Mouse (Mus musculus): ENCODE data around the gene Uaca. TPM values are rescaled to one million over a fixed set of nuclear protein-coding genes. Genes with fewer than 3 reads are reported as not detected.
A peak's percentile ranks its signal among the peaks of the same experiment; 100 is the strongest.

Gene Uaca
- polyA plus RNA-seq, 1 experiment = 2.3 TPM

DNA sequence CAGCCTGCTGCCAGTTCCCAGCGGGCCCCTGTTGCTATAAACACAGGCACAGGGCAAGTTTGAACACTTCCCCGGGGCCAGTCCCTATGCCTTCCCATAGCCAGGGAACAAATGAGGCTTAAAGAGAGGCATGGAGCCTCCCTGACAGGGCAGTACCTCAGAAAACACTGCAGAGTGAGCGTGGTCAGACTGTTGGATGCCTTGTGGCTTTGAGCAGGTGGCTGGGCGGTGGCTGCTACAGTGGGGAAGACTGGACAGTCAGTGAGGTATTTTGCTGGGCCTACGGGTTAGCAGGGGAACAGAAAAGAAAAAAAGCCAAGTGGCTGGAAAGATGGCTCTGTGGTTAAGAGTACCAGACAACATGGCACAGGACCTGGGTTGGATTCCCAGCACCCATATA, 43.2 kb upstream of the Uaca start:
- DNase-seq = no peak

DNA sequence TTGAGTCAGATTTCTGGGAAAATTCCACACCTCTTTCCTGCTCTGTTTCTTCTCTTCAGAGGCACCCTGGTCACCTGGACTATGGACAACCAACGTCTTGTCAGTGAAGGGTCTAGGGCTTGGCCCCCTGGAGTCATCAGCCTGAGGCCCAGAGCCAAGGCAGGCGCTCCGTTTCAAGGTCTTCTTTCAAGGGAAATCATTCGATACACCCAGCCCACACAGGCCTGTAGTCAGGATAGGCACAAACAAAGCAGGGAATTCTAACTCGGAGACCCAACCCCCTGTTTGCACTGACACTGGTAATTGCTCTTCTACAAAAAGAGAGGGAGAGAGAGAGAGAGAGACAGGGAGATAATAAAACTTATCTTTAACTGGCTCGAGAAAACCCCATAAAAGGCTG, 42.4 kb upstream of the Uaca start:
- Histone ChIP-seq H3K36me3 (ENCODE audit: control insufficient read depth, insufficient read depth, low read length) (no peaks in the 10 kb centered on the region), H3K4me1 (replicated peaks; ENCODE audit: control insufficient read depth, insufficient read depth, low read length) (no peaks in the 10 kb centered on the region), H3K27ac (ENCODE audit: control insufficient read depth, insufficient read depth, low read length) (no peak overlapping the region), H3K27me3 (ENCODE audit: control insufficient read depth, insufficient read depth, low read length) (no peaks in the 10 kb centered on the region), H3K4me3 (ENCODE audit: control insufficient read depth, insufficient read depth, low read length) (no peak overlapping the region)
- TF ChIP-seq CTCF (IDR thresholded peaks at IDR 0.05; ENCODE audit: borderline replicate concordance, control insufficient read depth, extremely low read depth, insufficient read depth, low read length, poor library complexity) (no peak), POLR2A (IDR thresholded peaks at IDR 0.05; ENCODE audit: control insufficient read depth, extremely low read depth, insufficient read depth, low read length, poor library complexity) (no peak)
- 94% methylated on average over 6 of the region's 6 CpGs for WGBS
- no peak for DNase-seq

More for the DNA sequence above, 43.2 kb upstream of the Uaca start:
- Histone ChIP-seq H3K4me1 (replicated peaks; ENCODE audit: control insufficient read depth, insufficient read depth, low read length) (peaks cover 4% of the 10 kb centered on the region; the same call in 1 of the 2 replicates), H3K27me3 (ENCODE audit: control insufficient read depth, insufficient read depth, low read length) (no peaks in the 10 kb centered on the region), H3K36me3 (ENCODE audit: control insufficient read depth, insufficient read depth, low read length) (no peaks in the 10 kb centered on the region), H3K4me3 (ENCODE audit: control insufficient read depth, insufficient read depth, low read length) (no peak overlapping the region), H3K27ac (ENCODE audit: control insufficient read depth, insufficient read depth, low read length) (no peak overlapping the region)
- TF ChIP-seq POLR2A (IDR thresholded peaks at IDR 0.05; ENCODE audit: control insufficient read depth, extremely low read depth, insufficient read depth, low read length, poor library complexity) = no peak
- TF ChIP-seq CTCF (IDR thresholded peaks at IDR 0.05; ENCODE audit: borderline replicate concordance, control insufficient read depth, extremely low read depth, insufficient read depth, low read length, poor library complexity) = no peak
- WGBS = 79% methylated on average over 5 of the region's 5 CpGs

DNA sequence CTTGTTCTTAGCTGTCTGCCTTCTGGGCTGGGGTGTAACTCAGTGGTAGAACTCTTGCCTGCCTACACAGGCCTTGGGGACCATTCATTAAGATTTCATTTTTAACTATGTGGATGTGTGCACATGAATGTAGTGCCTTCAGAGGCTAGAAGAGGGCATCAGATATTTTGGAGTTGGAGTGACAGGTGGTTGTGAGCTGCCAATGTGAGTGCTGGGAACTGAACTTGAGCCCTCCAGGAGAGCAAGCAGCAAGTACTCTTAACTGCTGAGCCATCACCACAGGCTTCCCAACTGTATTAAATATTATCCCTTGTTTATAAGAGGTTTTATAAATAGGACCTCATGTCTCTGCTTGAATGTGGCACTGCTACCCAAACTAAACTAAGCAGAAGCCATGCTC, 41.7 kb upstream of the Uaca start:
- H3K36me3 ChIP-seq (ENCODE audit: control insufficient read depth, insufficient read depth, low read length) = no peaks in the 10 kb centered on the region
- H3K27ac ChIP-seq (ENCODE audit: control insufficient read depth, insufficient read depth, low read length) = no peak overlapping the region
- H3K27me3 ChIP-seq (ENCODE audit: control insufficient read depth, insufficient read depth, low read length) = no peaks in the 10 kb centered on the region
- no peak for TF ChIP-seq POLR2A (IDR thresholded peaks at IDR 0.05; ENCODE audit: control insufficient read depth, extremely low read depth, insufficient read depth, low read length, poor library complexity)
- TF ChIP-seq CTCF (IDR thresholded peaks at IDR 0.05; ENCODE audit: borderline replicate concordance, control insufficient read depth, extremely low read depth, insufficient read depth, low read length, poor library complexity) = no peak
- H3K4me3 ChIP-seq (ENCODE audit: control insufficient read depth, insufficient read depth, low read length) = no peak overlapping the region
- DNase-seq = no peak
- no peaks in the 10 kb centered on the region for H3K4me1 ChIP-seq (replicated peaks; ENCODE audit: control insufficient read depth, insufficient read depth, low read length)

DNA sequence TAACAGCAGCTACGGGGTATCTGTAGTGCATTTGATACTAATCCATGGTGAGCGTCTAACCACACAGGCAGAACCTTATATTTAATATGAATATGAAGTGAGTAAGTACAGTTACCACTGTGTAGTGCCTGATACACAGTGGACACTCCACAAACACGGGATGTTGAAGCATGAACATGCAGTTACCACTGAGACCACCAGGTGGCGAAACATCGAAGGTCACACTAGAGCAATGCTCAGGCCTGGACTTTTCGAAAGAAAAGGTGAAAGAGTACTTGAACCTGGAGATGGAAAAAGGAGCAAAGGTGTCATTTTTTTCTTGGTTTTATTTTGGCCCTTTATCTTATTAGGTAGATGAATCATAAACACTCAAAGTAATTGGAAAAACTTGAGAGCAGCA, 38.1 kb upstream of the Uaca start:
- 0 out of 2 replicates have a peak, but pooled peaks cover 2% of the 10 kb centered on the region for H3K4me1 ChIP-seq (replicated peaks; ENCODE audit: control insufficient read depth, insufficient read depth, low read length)
- no peaks in the 10 kb centered on the region for H3K36me3 ChIP-seq (ENCODE audit: control insufficient read depth, insufficient read depth, low read length)
- no peaks in the 10 kb centered on the region for H3K27me3 ChIP-seq (ENCODE audit: control insufficient read depth, insufficient read depth, low read length)
- H3K4me3 ChIP-seq (ENCODE audit: control insufficient read depth, insufficient read depth, low read length) = no peak overlapping the region
- TF ChIP-seq CTCF (IDR thresholded peaks at IDR 0.05; ENCODE audit: borderline replicate concordance, control insufficient read depth, extremely low read depth, insufficient read depth, low read length, poor library complexity) (no peak), POLR2A (IDR thresholded peaks at IDR 0.05; ENCODE audit: control insufficient read depth, extremely low read depth, insufficient read depth, low read length, poor library complexity) (no peak)
- peak; percentile 74 for DNase-seq
- 34% methylated on average over 6 of the region's 6 CpGs for WGBS
- no peak overlapping the region for H3K27ac ChIP-seq (ENCODE audit: control insufficient read depth, insufficient read depth, low read length)

DNA sequence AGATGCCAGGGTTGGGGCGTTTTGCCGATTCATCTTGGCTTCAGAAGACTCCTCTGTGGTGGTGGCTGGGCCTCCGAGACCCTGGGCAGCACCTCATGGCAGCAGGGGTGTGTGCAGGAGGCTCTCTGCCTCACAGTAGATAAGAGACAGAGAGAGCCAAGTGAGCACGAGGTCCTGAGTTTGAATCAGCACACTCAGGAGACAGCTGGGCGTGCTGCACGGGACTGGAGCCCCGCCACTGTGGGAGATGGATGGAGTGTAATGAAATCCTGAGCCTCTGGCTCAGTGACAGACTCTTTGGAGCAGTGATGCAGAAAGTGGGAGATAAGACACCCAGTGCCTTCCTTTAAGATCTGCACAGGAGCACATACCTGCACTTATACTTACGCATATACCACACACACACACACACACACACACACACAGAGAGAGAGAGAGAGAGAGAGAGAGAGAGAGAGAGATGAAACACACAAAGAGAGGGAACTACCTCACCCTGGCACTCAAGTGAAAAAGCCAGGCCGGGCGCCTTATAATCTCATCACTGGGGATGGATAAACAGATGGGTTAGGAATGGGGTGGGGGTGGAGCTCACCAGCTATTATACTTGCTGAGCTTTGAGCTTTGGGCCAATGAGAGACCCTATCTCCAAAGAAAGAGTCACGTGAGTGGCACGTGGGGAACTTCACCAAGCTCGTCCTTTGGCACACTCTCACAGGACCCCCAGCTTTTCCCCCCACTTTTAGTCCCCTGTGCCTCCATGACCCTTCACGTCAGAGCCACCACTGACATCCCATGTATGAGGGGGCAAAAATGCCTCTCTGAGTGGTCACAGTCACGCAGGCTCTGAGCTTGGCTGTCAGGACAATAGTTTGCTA, 37.2 kb upstream of the Uaca start:
- WGBS = 85% methylated on average over 15 of the region's 15 CpGs
- no peak overlapping the region for H3K27ac ChIP-seq (ENCODE audit: control insufficient read depth, insufficient read depth, low read length)
- DNase-seq = no peak

DNA sequence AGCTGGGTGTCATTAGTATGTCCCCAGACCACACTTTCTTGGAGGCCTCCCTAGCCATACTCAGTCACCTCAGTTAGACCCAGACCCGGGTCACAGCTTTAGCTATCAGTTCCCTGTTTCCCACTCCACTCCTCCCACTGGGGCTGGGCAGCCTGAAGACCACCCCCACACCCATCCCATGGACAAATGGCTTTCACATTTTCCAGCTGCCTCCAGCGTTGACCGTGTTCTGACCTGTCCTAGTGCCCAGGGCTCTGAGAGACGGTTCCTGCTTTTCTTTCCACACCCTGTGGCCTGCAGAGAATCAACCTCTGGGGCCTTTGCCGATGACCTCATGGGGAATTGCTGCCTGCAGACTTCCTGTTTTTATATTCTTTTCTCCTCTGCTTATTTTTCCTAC, 36.5 kb upstream of the Uaca start:
- no peak overlapping the region for H3K27ac ChIP-seq (ENCODE audit: control insufficient read depth, insufficient read depth, low read length)

More for the DNA sequence above, 37.2 kb upstream of the Uaca start:
- Histone ChIP-seq H3K36me3 (ENCODE audit: control insufficient read depth, insufficient read depth, low read length) (no peaks in the 10 kb centered on the region), H3K4me3 (ENCODE audit: control insufficient read depth, insufficient read depth, low read length) (no peak overlapping the region), H3K4me1 (replicated peaks; ENCODE audit: control insufficient read depth, insufficient read depth, low read length) (0 out of 2 replicates have a peak, but pooled peaks cover 2% of the 10 kb centered on the region), H3K27me3 (ENCODE audit: control insufficient read depth, insufficient read depth, low read length) (no peaks in the 10 kb centered on the region)
- no peak for TF ChIP-seq POLR2A (IDR thresholded peaks at IDR 0.05; ENCODE audit: control insufficient read depth, extremely low read depth, insufficient read depth, low read length, poor library complexity)
- TF ChIP-seq CTCF (IDR thresholded peaks at IDR 0.05; ENCODE audit: borderline replicate concordance, control insufficient read depth, extremely low read depth, insufficient read depth, low read length, poor library complexity) = no peak

More for the DNA sequence above, 36.5 kb upstream of the Uaca start:
- TF ChIP-seq CTCF (IDR thresholded peaks at IDR 0.05; ENCODE audit: borderline replicate concordance, control insufficient read depth, extremely low read depth, insufficient read depth, low read length, poor library complexity) (no peak), POLR2A (IDR thresholded peaks at IDR 0.05; ENCODE audit: control insufficient read depth, extremely low read depth, insufficient read depth, low read length, poor library complexity) (no peak)
- H3K27me3 ChIP-seq (ENCODE audit: control insufficient read depth, insufficient read depth, low read length) = no peaks in the 10 kb centered on the region
- no peak for DNase-seq
- H3K36me3 ChIP-seq (ENCODE audit: control insufficient read depth, insufficient read depth, low read length) = no peaks in the 10 kb centered on the region
- 54% methylated on average over 5 of the region's 5 CpGs for WGBS
- no peak overlapping the region for H3K4me3 ChIP-seq (ENCODE audit: control insufficient read depth, insufficient read depth, low read length)
- H3K4me1 ChIP-seq (replicated peaks; ENCODE audit: control insufficient read depth, insufficient read depth, low read length) = 0 out of 2 replicates have a peak, but pooled peaks cover 2% of the 10 kb centered on the region

All from thymus, adult 2 months (tissue).